Mouse (Mus musculus) lung, postnatal 36 days (tissue): ENCODE results near the gene Disp2.

Source experiments
- DNase-seq: peaks from one replicate; pipeline ENCODE4 v3.0.0; 2022; ENCODE audit warnings: mixed read lengths

Gene Disp2

GRCm38 (mm10) chr2:118846246-118846645 is 66.7 kb downstream of the Disp2 start:
- DNase-seq = peak; percentile 31

DNA sequence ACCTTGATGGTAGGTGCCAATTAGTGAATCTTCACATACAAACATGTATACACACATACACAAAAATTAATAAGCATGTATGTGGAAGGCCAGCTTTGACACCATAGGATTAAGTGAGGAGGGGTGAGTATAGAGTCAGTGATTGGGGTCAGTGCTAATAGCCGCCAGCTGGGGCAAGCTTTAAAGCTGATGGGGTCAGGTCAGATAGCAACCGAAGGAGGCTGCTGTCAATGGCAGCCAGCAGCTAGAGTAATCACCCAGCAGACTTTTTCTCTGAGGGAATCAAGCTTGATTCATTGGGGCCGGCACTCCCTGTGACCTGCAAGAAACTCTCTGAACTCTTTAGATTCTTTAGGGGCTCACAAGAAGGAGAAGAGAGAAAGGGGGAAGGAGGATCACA is 72.2 kb downstream of the Disp2 start:
- no peak for DNase-seq
